Mouse (Mus musculus) common myeloid progenitor, adult 5-6 weeks (primary cell): ENCODE results near the gene Gne. TPM values are rescaled to one million over a fixed set of nuclear protein-coding genes. Genes with fewer than 3 reads are reported as not detected.
A peak's percentile ranks its signal among the peaks of the same experiment; 100 is the strongest.

ENCODE experiments used
- ATAC-seq: replicated peaks from 2 replicates; pipeline ENCODE4 v1.8.0; 2016; ENCODE audit warnings: low read depth, mild to moderate bottlenecking, moderate TSS enrichment, inconsistent platforms; ENCODE audit not compliant: poor library complexity, severe bottlenecking
- total RNA-seq: library from RNA; stranded (forward); fragments of 200-1000, 187-1606 nt; gene quantifications from 2 replicates; pipeline ENCODE4 v1.2.3, GENCODE M21; 2017

Gne gene
- total RNA-seq = 32.0 and 32.6 TPM in 2 replicates

DNA sequence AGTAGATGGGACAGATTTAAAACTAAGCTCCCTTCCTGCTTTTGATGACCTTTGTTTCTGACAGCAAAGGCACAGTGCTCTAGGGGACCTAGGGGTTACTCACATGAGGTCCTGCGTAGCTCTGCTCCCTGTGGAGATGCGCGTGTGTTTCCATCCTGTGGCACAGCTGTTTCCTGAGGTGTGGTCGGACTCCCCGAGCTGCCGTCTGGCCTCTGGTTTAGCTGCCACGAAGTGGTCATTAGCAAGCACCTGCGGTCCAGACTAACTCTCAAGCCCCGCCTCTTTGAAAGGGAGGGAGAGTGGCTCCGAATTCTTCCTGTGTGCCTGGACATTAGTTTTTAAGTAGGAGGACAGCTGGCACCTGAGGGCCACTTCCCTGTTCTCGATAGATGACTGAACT, at the start of gene Gne:
Gne (minus strand) TSS at position 233 of the 400 bp plus-strand sequence.
- ATAC-seq = peak; percentile 92

DNA sequence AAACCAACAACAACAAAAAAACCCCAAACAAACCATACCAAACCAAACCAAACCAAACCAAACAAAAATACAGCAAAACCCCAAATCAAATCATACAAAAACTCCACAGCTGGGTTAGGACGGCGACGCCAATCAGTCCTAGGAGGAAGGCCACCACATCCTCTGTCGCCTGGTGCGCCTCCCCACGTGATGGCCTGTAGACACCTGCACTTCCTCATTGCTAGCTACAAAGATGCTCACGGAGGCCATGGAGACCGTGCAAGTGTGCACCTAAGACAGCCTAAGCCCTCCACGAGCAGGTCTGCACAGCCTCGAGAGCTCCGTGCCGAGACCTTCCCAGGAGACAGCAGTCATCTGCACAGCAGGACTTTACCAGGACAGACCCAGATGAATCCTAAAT, 42.8 kb upstream of the Gne start:
- ATAC-seq = 0 out of 2 replicates have a peak, but pooled peaks have one; percentile 50

DNA sequence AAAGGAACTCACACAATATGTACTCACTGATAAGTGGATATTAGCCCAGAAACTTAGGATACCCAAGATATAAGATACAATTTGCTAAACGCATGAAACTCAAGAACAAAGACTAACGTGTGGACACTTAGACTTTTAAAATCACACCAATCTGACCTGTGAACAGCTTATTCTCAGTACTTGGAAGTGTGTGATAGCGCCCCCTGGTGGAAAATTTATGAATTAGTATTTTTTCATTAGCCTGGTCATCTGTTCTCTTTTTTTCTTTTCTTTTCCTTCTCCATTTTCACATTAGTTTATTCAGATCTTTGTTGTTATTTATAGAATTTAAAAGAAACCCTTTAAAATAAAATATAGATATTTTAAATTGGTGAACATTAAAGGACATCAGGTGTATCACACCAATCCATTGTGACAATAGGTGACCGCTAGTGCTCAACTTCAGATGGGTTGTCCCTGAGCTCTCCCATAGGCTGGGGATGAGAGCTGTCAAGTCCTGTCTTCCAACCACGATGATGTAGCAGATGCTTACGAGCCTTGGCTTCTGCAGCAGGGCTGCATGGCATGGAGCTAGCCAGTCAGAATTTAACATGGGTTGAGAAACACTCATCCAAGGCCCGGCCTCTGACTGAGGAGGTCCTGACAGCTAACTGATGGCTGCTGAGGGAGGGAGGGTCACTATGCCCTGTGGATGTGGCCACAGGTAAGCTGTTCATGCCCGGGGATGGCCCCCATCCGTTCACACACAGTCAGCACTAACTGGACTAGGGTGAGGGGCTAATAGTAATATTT, 35.6 kb upstream of the Gne start:
- ATAC-seq = peak; percentile 65

DNA sequence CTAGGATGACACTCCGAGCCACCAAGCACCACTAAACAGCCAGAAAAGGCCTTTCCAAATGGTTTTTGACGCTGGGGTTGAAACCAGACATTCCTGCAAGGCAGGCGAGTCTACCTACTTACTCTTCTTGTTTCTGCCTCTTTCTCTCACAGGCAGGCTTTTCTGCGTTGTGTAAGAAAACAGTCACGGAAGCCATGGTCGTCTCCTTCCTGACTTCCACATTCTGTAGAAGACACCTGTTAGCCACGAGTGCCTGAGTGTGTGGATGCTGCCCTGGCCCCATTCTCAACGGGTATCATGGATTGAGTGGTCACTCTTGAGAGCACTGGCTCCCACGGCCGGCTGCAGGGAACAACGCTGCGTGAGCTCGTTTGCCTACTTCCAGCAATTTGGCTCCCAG, 31.1 kb upstream of the Gne start:
- no peak for ATAC-seq

DNA sequence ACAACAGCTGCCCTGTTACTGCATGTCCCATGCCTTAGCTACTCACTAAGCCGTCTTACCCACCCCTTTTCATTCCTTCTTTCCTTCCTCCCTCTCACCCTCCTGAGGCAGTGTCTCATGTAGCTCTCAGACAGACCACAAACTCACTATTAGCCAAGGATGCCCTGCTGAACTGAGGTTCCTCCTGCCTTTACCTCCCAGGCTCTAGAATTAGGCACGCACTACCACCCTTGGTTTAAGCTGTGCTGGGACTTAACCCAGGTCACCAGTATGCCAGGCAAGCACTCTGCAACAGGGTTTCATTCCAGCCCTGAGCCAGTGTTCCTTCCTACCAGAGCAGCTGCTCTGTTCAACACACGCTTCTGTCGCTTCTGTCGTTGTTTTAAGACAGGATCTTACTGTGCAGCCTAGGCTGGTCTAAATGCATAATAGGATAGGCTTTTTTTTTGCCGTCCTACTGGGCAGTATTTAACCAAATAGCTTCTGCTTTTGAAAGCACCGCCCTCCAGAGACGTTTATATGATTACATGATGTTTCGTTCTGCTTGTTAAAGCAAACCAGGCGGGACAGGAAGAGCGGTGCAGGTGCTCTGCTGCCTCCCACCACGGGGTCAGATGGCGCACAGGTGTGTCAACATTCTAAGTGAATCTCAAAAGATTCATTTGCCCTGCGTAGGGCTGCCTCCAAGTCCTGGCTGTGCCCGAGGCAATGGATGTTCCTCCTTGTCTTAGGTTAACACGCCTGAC, 29.6 kb upstream of the Gne start:
- ATAC-seq = peak; percentile 74

DNA sequence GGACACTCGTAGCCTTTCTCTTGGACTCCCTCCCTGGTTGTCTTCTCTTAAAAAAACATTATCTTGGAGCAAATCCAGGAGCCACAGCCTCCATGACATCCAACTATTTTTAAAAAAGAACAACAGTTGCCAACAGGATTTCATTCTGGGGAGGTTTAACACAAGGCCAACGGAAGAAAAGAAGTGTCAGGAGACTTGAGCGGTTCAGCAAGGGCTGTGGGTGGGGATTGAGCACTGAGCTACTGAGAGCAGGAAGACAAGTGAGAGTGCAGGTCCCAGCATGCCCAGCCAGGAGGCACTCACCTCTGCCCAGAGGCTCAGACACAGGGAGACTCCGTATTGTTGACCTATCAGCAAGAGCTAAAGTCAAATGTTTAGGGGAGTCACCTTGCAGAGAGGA, 28.8 kb upstream of the Gne start:
- no peak for ATAC-seq

DNA sequence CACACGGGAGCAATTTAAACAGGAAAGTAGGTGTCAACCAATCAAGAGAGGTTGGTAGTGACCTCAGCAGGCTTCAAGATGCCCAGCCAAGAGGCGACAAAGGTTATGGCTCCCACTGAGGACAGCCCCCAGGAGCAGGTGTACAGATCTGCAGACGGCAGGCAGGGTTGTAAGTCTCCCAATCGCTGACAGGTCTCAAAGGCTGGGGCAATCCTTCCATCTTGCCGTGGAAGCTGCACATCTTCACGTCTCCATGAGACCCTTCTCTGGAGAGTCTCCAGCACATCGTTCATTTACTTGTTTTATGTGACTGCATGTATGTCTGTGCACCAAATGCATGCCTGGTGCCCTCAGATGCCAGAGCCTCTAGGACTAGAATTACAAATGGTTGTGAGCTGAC, 26.8 kb upstream of the Gne start:
- ATAC-seq = no peak

DNA sequence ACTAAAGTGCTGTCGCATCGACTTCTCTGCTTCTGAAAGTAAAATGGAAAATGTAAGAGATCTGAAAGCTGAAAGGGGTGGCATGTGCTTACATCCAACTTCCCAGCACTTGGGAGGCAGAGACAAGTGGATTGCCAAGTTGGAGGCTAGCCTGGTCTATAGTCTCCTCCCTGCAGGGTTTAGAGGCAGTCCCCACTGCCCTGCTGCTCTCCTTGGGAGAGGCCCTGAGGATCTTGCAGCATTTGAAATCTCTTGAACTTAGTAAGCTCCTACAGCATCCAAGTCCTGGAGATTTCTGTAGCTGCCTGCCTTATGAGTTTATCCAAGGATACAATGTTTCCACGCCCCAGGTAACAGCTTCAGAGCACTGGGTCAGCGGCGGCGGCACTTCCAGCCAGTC, 24.3 kb upstream of the Gne start:
- no peak for ATAC-seq

DNA sequence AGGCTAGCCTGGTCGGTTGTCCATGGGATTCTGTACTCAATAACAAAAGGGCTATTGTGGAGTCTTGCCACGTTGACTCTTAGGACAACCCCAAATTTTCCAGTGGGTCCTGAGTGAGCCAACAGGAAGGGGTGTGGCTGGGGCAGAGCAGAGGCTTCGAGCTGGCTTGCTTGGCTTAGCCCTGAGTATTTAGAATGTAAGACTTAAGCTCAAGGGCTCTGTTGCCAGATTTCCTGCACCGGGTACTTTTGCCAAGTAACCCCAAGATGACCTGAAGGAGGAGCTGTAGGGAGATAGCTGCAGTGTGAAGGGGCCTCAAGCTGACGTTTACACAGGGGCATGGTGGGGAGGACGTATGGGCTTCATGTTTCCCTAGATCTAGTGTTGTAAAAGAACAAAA, 23.4 kb upstream of the Gne start:
- 0 out of 2 replicates have a peak, but pooled peaks have one; percentile 42 for ATAC-seq

DNA sequence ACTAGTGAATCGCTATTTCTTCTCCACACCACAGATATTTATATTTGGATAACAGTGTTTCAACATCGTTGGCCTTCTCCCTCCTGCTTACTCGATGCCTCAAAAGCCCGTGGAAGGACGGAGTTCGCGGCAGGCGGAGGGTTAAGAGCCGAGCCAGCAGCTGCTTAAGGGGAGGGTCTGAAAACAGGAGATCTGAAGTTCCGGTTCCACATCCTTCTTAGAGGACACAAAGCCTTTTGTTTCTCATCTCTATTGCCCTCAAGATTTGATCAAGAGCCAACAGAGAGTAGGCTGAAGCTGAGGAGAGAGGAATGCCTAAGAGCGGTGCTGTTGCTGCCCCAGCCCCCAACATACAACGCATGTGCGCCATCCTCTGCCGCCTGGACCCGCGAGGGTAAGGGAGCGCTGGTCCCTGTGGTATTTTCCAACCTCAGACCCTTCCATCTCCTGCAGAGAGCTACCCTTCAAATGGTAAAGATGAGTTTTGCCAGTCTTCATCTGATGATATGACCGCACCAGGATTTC, 22.4 kb upstream of the Gne start:
- no peak; the same call in 1 of the 2 replicates for ATAC-seq

DNA sequence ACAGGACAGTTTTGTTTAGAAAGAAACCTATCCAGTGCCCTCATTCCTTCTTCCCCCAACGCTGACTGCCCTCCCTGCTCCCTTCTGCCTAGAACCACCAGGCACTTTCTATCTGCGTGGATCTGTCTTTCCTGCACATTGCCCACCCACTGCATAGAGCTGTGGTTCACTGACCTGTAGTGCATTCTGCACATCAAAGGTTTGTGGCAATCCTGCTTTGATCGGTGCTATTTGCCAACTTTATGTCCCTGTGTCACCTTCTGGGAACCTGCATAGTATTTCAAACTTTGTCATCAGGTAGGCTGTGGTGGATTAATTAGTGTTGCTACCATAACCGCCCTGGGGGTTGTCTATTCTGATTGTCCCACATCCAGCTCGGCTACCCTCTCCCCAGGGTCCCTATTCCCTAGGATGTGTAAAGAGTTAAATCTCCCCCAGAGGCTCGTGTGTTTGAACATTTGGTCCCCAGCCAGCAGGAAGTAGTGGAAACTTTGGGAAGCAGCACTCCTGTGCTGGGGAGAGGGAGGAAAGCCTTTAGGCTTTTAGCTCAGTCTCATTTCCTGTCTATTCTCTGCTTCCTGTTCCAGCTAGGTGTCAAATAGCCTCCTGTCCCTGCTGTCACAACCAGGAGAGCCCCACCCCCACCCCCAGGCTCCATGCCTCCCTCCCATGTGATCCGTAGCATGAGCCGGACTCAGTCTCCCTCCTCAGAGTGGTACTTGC, 20.4 kb upstream of the Gne start:
- ATAC-seq = no peak

DNA sequence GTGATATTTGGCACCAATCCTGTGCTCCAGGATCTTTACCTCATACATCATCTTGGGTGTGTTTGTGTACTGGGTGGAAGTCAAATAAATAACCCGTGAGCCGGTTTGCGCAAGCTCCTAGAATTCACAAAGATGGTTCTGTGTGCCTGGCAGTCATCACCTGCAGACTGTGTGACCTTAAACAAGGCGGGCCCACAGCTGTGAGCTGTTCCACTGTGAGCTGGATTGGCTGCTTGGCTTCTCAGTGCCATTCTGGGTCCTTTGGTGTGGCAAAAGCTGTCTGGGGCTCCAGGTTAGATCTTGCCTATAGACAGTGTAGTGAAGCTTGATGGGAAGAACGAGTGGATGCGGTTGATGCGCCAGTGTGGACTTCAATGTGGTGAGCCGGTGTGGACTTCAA, 19.6 kb upstream of the Gne start:
- ATAC-seq = no peak

DNA sequence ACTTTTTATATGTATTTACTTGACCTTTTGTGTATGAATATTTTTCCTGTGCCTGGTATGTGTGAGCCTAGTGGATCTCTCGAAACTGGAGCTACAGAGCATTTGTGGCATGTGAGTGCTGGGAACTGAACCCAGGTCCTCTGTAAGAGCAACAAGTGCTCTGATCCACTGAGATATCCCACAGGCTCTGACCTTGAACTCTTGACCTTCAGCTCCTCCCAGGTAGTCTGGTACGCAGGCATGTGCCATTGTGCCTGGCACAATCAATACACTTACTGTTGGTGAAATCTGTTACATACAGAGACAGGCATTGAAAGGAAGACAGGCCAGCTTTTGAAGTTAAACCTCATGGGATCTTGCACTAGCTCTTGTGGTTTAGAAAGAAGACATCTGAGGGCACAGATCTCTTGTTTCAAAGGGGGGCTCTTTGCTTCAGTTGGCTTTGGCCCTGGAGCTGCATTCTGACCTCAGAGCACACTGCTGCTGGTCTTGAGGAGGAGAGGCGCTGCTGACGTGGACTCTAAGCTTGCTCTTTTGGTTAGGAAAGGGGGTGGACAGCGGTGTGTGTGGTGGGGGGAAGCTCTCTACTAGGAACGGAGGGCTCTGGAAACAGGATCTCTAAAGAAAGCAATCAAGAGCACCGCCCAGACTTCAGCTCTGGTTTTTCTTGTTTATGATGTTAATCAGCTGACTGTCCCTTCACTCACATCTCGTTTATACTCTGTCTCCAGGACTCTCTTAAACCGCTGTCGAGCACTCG, 13.8 kb upstream of the Gne start:
- ATAC-seq = no peak

DNA sequence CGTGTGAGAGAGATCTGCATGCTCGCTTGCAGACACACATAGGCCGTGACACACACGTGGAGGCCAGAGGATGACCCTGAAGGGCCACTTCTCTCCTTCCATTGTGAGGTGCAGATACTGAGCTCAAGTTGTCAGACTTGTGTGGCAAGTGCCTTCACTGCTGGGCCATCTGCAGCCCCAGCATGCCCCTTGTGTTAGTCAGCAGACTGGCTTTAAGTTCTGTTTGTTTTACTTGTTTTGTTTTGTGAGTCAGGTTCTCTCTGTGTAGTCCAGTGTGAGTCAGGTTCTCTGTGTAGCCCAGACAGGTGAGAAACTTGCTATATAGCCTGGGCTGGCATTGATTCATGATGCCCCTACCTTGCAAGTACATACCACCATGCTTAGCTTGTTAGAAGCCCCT, 10.5 kb upstream of the Gne start:
- no peak for ATAC-seq

DNA sequence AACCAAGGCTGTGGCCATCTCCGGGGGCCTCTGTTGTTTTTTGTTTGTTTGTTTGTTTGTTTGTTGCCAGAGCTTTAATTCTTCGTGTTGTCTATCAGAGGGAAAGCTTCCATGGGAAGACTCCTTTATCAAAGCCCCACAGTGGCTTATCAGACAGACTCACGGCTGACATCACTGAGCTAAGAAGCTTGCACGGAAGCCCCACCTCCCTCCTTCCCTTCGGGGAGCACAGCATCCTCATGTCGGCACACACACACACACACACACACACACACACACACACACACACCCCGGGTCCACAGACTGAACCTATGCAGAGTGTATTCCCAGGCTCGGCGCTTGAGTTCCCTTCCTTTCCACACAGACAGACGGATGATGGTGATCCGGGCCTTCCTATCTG, 8.4 kb upstream of the Gne start:
- ATAC-seq = no peak

DNA sequence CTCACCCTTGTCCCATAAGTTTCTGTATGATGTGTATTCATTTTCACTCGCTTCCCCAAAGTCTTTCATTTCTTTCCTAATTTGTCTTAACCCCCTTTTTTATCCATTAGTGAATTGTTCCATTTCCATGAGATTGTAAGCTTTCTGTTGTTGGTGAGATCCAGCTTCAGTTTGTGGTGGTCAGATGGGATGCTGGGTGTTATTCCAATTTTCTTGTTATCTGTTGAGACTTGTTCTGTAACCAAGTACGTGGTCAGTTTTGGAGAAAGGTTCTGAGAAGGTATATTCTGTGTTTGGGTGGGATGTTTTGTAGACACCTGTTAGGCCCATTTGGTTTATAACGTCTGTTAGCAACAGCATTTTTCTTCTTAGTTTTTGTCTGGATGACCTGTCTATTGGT, 1.6 kb upstream of the Gne start:
- no peak for ATAC-seq

DNA sequence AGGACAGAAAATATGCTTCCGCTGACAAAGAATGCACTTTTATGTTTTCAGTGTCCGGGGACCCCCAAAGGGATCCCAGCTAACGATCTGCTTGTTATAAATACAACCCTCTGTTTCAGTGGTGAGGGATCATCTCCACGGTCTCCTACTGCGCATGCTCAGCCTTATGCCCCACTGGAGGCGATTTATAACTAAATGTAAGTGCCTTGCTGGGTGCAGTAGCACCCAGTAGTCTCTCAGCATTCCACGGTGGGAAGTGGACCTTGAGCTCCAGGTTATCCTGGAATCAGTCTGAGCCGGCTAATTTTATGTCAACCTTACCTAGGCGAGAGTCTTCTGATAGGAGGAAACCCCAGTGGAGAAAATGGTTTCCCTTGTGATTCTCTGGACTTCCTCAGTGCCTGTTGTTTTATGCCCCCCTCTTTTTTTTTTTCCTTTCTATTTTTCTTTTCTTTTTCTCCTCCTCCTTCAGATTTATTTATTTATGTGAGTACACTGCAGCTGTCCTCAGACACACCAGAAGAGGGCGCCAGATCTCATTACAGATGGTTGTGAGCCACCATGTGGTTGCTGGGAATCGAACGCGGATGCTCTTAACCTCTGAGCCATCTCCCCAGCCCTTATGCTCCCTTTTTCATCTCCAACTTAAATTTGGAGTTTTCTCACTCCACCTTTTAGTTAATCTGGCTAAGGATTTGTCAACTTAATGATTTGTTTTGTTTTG, 787 bp upstream of the Gne start:
- no peak for ATAC-seq

DNA sequence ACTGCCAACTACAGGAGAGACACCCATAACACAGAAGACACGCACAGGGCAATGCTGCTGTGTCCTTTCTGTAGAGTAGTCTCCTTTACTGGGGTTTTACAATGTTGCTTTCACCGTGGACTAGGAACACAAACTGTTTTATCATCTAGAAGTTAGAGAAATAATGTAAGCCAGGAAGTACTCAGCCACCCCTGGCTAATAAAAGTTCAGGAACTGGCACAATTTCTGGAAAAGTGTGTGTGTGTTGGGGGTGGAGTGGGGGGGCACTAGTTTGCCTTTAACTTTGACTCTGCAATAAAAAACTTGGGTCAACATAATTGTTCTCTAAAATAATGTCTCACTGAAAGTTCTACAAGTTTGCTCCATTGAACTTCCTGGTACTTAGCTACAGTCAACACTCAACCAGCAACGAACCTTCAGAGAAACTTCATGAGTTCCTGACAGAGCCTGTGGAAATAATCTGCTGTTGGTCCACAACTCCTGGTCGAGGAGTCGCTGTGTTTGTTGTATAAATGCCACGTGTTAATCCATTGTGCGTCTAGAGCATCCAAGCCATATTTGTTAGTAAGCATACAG, 5.5 kb downstream of the Gne start:
- ATAC-seq = no peak

DNA sequence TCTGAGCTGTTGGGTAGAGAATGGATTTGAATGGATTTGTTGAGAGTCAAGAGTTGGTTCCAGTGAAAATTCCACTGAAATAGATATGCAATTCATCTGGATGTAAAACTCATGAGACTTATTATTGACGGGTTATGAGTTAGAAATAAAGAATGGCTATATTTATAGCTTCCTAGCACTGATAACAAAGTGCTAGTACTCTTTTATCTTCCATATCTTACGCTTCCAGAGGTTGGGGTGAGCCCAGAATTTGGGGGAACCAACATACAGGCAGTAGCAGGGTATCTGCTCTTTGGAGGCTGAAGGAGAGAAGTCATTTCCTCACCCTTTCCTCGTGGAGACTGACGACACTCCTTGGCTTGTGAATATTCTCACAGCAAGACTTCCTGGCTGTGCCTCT, 9.6 kb downstream of the Gne start:
- no peak for ATAC-seq
